Mouse (Mus musculus) spleen, adult 18-20 months (tissue): Measurements from ENCODE around the gene Spz1.
A peak's percentile ranks its signal among the peaks of the same experiment; 100 is the strongest.
"Not testable (repeated sequence)": the region's sequence is repeated elsewhere in the genome, so short reads cannot be mapped to it uniquely, and the experiment has no call there.

Experiments
- DNase-seq, 2 experiments: peaks; one replicate each; pipeline ENCODE4 v3.0.0; 2022; ENCODE audit warnings: mixed read lengths in 2 of 2

The Spz1 gene

GRCm38 (mm10) chr13:92576072-92576471 is at the start of gene Spz1:
Gene Spz1 (minus strand): TSS chr13:92576172.
- DNase-seq: no peak

DNA sequence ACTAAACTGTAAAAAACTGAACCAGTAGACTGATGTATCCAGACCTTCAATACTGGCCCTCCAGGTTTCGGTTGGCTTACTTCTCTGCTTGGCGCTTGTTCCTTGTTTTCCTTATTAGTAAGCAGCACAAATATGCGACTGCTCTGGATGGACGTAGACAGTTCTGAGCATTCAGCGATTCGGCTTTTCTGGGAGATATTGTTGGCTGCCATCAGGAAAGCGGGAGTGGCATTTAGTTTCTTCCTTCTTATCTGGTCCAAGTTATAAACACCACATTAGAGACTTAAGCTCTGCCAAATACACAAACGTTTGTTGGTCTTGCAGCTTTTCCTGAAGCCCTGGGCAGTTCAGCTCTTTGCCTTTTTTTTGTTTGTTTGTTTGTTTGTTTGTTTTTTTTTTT is 40.5 kb upstream of the Spz1 start:
- DNase-seq: no peak

DNA sequence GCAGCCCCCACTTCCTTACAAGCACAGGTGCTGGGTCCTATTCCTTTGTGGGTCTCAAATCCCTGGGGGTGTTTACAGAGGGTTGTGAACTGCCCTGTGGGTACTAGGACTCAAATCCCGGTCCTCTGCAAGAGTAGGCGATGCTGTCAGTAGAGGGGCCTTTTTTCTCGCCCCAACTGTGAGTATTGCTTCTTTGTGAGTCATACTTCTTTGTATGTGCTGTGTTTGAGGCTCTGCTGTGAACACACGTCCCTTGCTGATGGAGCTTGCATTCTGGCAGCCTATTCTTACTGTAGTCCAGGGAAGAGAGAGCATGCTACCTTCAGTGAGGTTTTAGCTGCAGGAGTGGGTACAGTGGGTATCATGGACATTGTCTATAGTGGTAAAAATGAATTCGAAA is 39.2 kb upstream of the Spz1 start:
- DNase-seq: no peak

DNA sequence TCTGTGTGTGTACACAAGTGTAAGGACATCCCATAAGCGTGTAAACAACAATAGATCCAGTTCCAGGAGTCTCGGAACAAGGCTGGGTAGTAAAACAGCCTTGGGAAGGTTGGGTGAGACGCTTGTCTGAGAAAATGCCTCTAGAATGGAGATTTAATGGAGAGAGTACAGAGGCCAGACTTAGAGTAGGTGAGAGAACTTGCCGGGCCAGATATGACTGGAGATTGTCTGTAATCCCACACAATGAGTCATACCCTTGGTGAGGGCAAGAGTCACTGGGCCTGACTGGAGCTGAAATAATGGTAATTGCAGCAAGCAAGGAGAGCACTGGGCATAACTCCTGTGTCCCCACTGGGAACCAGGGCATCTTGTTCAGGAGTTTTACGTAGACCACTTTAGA is 37.1 kb upstream of the Spz1 start:
- DNase-seq: no peak

DNA sequence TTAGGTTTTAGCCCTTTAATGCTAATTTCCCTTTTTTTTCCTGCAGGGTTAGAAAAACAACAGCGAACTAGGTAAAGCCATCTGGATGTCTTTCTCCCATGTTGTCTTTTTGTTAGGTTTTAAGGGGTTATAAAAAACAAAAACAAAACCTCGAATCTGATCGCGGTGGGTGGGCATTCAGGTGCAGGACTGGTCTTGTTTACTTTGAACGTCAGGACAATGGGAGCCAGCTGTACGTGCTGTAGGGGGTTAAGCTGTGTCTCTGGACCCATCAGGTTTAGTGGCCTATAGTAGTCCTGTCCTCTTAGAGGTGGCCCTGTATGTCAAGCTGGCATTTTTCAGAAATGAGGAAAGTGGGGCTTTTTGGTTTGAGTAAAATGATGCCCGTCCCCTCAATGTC is 35.9 kb upstream of the Spz1 start:
- DNase-seq: no peak

DNA sequence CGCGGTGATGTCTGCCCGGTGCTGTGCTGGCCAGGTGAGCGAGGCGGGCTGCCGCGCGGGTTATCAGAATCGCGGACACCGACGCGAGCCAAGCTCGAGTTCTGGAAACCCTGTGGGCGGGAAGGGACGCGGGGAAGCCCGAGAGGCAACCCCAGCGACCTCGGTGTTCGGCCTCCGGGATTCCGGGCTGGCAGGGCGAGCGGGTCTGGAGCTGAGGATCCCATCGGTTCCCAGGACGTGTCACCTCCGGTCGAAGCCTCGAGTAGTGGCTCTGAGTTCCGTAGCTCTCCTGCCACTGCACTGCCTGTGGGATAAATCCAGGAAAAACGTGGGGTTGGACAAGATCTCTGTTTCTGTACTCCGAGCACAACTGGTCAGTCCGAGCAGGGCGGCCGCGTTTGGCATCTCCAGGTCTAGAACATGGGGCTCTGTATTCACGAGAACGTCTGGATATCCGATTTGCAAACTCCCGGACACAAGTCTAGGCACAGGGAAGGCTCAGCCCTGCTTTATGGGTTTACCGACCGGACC is 35.3 kb upstream of the Spz1 start:
- DNase-seq: no peak

GRCm38 (mm10) chr13:92610311-92611221 is 34.6 kb upstream of the Spz1 start, which contains the start of gene Serinc5:
Gene Serinc5 (plus strand): TSS chr13:92611091.
- DNase-seq: peak; percentile 98 to 100

- peak; percentile 23 to 26 for DNase-seq
Observed at GRCm38 (mm10) chr13:92609486-92610310, 33.7 kb upstream of the Spz1 start.

DNA sequence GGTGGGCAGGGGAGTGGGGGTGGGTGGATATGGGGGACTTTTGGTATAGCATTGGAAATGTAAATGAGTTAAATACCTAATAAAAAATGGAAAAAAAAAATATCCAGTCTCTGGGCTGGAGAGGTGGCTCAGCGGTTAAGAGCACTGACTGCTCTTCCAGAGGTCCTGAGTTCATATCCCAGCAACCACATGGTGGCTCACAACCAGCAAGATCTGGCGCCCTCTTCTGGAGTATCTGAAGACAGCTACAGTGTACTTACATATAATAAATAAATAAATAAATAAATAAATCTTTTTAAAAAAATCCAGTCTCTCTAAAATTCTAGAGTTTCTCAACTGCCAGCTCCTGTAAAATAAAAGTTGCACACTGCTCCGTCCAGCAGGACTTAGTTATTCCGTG is 29.3 kb upstream of the Spz1 start:
- DNase-seq: not testable (repeated sequence)

GRCm38 (mm10) chr13:92595424-92595823 is 19.5 kb upstream of the Spz1 start:
- no peak for DNase-seq

DNA sequence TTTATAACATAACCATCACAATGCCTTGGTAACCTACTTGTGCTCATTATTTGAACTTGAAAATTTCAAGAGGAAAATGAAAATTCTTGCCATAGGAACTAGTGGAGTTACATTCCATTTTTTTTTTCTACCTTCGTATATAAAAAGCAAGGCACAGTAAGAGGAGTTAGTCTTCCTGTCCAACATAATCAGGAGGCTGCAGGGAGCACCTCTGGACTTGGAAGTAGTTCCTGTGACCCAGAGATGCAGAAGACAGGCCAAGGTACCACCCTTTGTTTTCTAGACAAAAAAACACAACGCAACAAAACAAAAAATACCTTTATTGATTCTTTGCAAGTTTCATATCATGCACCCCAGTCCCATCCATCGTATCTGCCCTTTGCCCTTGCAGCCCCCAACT is 18.9 kb upstream of the Spz1 start:
- DNase-seq: no peak

- no peak for DNase-seq
Observed at GRCm38 (mm10) chr13:92594481-92594880, 18.5 kb upstream of the Spz1 start.

DNA sequence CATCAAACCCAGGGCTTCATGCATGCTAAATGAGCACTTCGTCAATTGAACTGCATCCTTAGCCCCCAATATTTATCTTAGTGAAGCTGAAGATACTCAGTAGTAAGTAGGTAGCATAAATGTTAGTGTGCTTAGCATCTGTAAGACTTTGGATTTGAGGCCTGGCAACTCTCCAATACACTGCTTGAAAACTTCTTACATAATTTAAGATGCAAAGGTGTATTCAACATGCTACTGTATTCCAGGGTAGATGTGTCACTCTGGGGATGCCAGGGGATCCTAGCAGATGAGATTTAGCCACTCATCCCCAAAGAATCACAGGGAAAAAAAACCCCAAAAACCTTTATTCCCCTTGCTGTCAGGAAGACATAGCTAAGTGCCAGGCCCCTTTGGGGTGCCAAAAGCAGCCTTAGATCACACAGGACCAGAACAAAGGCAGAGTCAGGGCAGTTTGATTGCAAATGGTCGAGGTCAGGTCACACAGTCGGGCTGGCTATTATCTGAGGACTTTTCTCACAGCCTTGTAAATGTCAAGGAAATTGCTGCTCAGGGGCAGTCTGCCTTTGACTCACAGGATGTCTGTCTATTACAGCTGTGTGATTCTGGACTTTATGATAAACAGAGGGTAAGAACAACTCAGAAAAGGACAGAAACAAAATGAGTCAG is 17.9 kb upstream of the Spz1 start:
- DNase-seq: no peak

DNA sequence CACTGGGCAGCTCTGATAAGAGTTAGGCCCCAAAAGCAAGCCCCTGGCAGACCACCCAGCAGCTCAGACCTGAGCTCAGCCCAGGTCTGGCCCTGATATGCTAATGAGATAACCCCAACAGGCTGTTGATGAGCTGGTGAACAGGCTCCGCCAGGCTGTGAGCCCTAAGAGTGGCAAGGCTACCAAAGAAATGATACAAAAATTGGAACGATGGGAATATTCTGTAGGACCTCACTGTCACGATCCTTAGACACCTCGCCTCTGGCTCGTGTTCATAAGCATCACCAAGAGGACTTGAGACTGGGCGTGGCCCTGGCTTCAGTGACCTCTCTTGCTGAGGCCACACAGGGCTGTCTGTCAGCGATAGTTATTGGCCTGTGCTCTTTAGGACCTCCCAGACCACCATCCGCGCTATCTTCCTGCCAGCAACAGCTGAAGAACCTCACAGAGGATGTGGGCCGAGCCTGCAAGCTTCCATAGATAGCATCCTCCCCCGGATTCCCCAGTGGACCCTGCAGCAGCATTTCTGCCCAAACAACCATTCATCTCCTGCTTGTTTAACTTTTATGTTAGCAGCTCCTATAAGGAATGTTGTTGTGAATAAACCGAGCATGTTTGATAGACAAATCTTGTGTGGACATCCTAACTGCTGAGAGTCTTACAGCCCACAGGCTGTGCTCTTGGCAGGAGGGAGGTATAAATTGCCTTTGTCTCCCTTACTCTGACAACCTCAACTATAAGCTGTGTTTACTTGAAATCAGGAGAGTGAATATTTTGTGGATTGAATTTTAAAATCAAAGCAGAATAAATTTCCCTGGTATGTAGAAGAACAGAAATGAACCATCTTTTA is 17.0 kb upstream of the Spz1 start:
- DNase-seq: no peak

DNA sequence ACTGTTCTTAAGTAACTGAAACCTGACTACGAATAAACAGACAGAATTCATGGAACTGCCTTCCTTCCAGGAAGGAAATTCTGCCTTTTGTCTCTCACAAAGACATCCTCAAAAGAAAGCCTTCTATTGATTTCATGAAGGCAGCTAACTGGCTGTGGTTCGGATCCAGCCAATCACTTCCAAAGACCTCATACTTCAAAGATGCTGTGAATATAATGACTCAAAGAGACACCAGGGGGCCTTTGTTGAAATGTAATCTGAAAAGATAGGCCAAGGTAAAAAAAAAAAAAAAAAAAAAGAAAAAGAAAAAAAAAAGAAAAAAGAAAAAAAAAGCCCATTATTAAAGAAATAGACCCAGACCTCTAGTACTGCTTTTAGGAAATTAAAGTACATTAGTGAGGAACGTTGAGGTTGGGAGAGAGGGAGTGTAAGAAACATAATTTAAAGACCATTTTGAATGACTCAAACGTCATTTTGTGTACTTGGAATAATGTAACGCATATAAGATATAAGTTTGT is 16.4 kb upstream of the Spz1 start:
- no peak for DNase-seq

- DNase-seq: no peak
Observed at GRCm38 (mm10) chr13:92591225-92591624, 15.3 kb upstream of the Spz1 start.

DNA sequence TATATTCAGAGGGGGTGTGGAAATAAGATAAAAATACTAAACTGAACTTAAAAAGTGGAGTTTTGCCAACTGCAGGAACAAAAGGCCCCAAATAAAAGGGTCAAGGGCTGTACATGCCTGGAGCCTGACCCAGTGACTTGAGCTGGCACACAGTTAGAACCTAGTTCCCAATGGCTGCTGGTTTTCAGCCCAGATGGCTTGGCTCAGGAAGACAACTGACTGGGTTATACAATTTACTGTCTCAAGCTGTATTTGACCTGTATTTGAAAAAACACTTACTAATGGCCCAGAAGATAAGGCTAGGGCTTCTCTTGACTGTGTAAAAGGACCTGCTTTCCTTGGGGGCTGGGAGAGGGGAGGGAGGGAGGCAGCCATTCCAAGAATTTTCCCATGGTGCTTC is 13.3 kb upstream of the Spz1 start:
- no peak for DNase-seq

GRCm38 (mm10) chr13:92588704-92589103 is 12.7 kb upstream of the Spz1 start:
- no peak for DNase-seq

DNA sequence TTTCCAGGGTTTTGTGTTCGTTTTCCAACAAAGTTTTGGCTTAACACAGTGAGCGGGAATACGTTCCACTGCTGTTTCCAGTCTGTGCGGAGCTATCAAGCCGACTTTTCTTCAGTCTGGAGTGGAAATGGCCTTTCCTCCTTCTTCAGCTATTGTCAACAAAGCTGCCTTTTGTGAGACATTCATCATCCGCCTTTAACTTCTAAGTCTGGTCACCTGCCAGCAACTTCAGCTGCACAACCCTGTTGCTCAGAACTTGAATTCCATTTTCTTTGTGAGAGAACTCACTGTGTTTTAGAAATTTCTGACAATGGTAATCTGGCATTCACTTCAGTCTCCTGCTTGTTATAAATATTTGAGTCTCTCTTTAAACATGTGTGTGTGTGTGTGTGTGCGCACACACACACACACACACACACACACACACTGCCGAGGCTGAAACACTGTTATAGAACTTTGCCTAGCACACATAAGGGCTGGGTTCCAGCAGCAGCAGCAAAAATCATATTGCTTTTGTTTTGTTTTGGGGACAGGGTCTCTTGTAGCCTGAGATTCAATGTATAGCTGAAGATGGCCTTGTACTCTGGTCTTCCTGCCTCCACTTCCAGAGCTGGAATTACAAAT is 8.2 kb upstream of the Spz1 start:
- DNase-seq: no peak

- peak; percentile 17 to 65 for DNase-seq
Observed at GRCm38 (mm10) chr13:92580220-92581043, 4.5 kb upstream of the Spz1 start.
